Mouse (Mus musculus): ENCODE measurements around the gene P2ry14. TPM values are rescaled to one million over a fixed set of nuclear protein-coding genes. Genes with fewer than 3 reads are reported as not detected.

Gene P2ry14
- 0.96 and 4.0 TPM in 2 replicates for total RNA-seq (2015; ENCODE audit: low replicate concordance)
- 0.98 and 3.1 TPM in 2 replicates for total RNA-seq (2017; ENCODE audit: low replicate concordance)

GRCm38 (mm10) chr3:59153424-59153823, at the start of gene P2ry14:
Gene P2ry14, minus strand, starts transcription at chr3:59153618.
- no peak for ATAC-seq (replicated peaks; ENCODE audit: low FRiP score, poor library complexity, severe bottlenecking)

GRCm38 (mm10) chr3:59197329-59197948, 44.0 kb upstream of the P2ry14 start:
- ATAC-seq (replicated peaks; ENCODE audit: low FRiP score, poor library complexity, severe bottlenecking), result no peak

- no peak for ATAC-seq (replicated peaks; ENCODE audit: low FRiP score, poor library complexity, severe bottlenecking)
Observed at GRCm38 (mm10) chr3:59194938-59195337, 41.5 kb upstream of the P2ry14 start, which contains the start of gene Gpr87. Gene Gpr87, minus strand, starts transcription at chr3:59195104.

- no peak for ATAC-seq (replicated peaks; ENCODE audit: low FRiP score, poor library complexity, severe bottlenecking)
Observed at GRCm38 (mm10) chr3:59194099-59194498, 40.7 kb upstream of the P2ry14 start.

- no peak for ATAC-seq (replicated peaks; ENCODE audit: low FRiP score, poor library complexity, severe bottlenecking)
Observed at GRCm38 (mm10) chr3:59191674-59192073, 38.3 kb upstream of the P2ry14 start.

GRCm38 (mm10) chr3:59187336-59187735, 33.9 kb upstream of the P2ry14 start:
- no peak for ATAC-seq (replicated peaks; ENCODE audit: low FRiP score, poor library complexity, severe bottlenecking)

- ATAC-seq (replicated peaks; ENCODE audit: low FRiP score, poor library complexity, severe bottlenecking), result no peak
Observed at GRCm38 (mm10) chr3:59185662-59186061, 32.2 kb upstream of the P2ry14 start.

GRCm38 (mm10) chr3:59182129-59182528, 28.7 kb upstream of the P2ry14 start:
- no peak for ATAC-seq (replicated peaks; ENCODE audit: low FRiP score, poor library complexity, severe bottlenecking)

GRCm38 (mm10) chr3:59181134-59181533, 27.7 kb upstream of the P2ry14 start:
- ATAC-seq (replicated peaks; ENCODE audit: low FRiP score, poor library complexity, severe bottlenecking), result no peak

- ATAC-seq (replicated peaks; ENCODE audit: low FRiP score, poor library complexity, severe bottlenecking), result no peak
Observed at GRCm38 (mm10) chr3:59176871-59177270, 23.5 kb upstream of the P2ry14 start.

GRCm38 (mm10) chr3:59175234-59175633, 21.8 kb upstream of the P2ry14 start:
- no peak for ATAC-seq (replicated peaks; ENCODE audit: low FRiP score, poor library complexity, severe bottlenecking)

GRCm38 (mm10) chr3:59174426-59175154, 21.2 kb upstream of the P2ry14 start:
- ATAC-seq (replicated peaks; ENCODE audit: low FRiP score, poor library complexity, severe bottlenecking), result no peak

GRCm38 (mm10) chr3:59169921-59170627, 16.7 kb upstream of the P2ry14 start:
- no peak for ATAC-seq (replicated peaks; ENCODE audit: low FRiP score, poor library complexity, severe bottlenecking)

GRCm38 (mm10) chr3:59169215-59169614, 15.8 kb upstream of the P2ry14 start:
- no peak for ATAC-seq (replicated peaks; ENCODE audit: low FRiP score, poor library complexity, severe bottlenecking)

- no peak for ATAC-seq (replicated peaks; ENCODE audit: low FRiP score, poor library complexity, severe bottlenecking)
Observed at GRCm38 (mm10) chr3:59168476-59168875, 15.1 kb upstream of the P2ry14 start.

GRCm38 (mm10) chr3:59167417-59168054, 14.1 kb upstream of the P2ry14 start:
- ATAC-seq (replicated peaks; ENCODE audit: low FRiP score, poor library complexity, severe bottlenecking), result no peak

GRCm38 (mm10) chr3:59160465-59160864, 7.0 kb upstream of the P2ry14 start:
- ATAC-seq (replicated peaks; ENCODE audit: low FRiP score, poor library complexity, severe bottlenecking), result no peak

- no peak for ATAC-seq (replicated peaks; ENCODE audit: low FRiP score, poor library complexity, severe bottlenecking)
Observed at GRCm38 (mm10) chr3:59157048-59157447, 3.6 kb upstream of the P2ry14 start.

- no peak for ATAC-seq (replicated peaks; ENCODE audit: low FRiP score, poor library complexity, severe bottlenecking)
Observed at GRCm38 (mm10) chr3:59155404-59155803, 2.0 kb upstream of the P2ry14 start.

- ATAC-seq (replicated peaks; ENCODE audit: low FRiP score, poor library complexity, severe bottlenecking), result no peak
Observed at GRCm38 (mm10) chr3:59154888-59155287, 1.5 kb upstream of the P2ry14 start.

Data from erythroblast, adult 5-6 weeks (primary cell).